Mouse (Mus musculus): ENCODE data around the gene Tspyl4. TPM values are rescaled to one million over a fixed set of nuclear protein-coding genes. Genes with fewer than 3 reads are reported as not detected.

Gene Tspyl4
- polyA plus RNA-seq, 1 experiment from 2014 or later: 258 TPM

DNA sequence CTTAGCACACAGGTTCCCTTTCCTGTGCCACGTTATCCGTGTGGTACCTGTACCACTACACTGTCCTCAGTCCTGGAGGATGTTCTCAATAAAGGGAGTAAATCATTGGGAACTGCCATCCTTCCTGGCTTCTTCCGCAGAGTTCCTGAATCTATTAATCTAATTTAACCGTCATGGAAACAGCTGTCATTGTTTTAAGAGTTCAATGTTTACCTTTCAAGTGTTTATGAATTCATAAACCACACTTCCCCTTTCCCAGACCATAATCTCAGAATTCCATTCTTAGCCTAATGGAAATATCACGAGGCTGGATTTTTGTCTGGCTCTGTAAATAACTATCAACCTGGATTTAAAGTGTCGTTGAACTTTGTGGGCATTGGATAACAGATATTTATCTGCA, 43.8 kb downstream of the Tspyl4 start:
- Histone ChIP-seq H3K9ac (no peak overlapping the region), H3K36me3 (no peaks in the 10 kb centered on the region), H3K4me3 (no peak overlapping the region), H3K9me3 (no peaks in the 10 kb centered on the region), H3K27me3 (no peaks in the 10 kb centered on the region), H3K4me2 (no peak overlapping the region), H3K27ac (replicated peaks) (no peak overlapping the region), H3K4me1 (replicated peaks) (no peaks in the 10 kb centered on the region)
- ATAC-seq (ENCODE audit: low read depth): no peak
- 84% methylated on average over 6 of the region's 6 CpGs for WGBS

DNA sequence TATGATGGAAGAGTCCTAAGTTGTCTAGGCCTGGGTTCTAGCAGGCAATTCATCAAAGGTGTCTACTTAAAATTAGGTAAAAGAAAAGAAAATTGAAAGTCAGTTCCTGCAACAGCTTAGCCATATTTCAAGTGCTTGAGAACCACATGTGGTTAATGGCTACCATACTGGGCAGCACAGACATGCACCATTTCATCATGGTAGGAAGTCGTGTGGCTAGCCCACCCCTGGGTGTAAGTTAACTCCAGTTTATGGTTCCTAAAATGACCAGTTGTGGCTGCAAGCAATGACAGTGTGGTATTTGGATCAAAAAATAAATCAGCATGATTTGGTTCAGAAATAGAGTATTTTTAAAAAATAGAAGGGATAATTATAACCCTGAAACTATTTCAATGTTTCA, 44.6 kb downstream of the Tspyl4 start:
- H3K4me1 ChIP-seq (replicated peaks): no peaks in the 10 kb centered on the region
- no peak overlapping the region for H3K27ac ChIP-seq (replicated peaks)
- H3K4me2 ChIP-seq: no peak overlapping the region
- no peak overlapping the region for H3K9ac ChIP-seq
- ATAC-seq (ENCODE audit: low read depth): no peak
- H3K4me3 ChIP-seq: no peak overlapping the region
- H3K36me3 ChIP-seq: no peaks in the 10 kb centered on the region
- H3K9me3 ChIP-seq: no peaks in the 10 kb centered on the region
- H3K27me3 ChIP-seq: no peaks in the 10 kb centered on the region
- 73% methylated on average over 1 of the region's 1 CpGs for WGBS

Other genes with a start within 250 kb of the Tspyl4 start
- 0.79 and 0.81 TPM in 2 replicates for gene Calhm5, start 200.9 kb upstream of the Tspyl4 start, polyA plus RNA-seq (2015; fragmentation: Nextera tagmentation; extraction: Ambion mirVana)
- 0.24 and 0.92 TPM in 2 replicates for gene Calhm6, start 169.5 kb upstream of the Tspyl4 start, polyA plus RNA-seq (2015; fragmentation: Nextera tagmentation; extraction: Ambion mirVana)
- gene Dse, start 89.7 kb upstream of the Tspyl4 start, polyA plus RNA-seq (2015; fragmentation: Nextera tagmentation; extraction: Ambion mirVana): 9.5 and 10.0 TPM in 2 replicates
- 169 and 176 TPM in 2 replicates for gene Tspyl1, start 15.3 kb upstream of the Tspyl4 start, polyA plus RNA-seq (2015; fragmentation: Nextera tagmentation; extraction: Ambion mirVana)
- gene Col10a1, start 92.5 kb downstream of the Tspyl4 start, polyA plus RNA-seq (2015; fragmentation: Nextera tagmentation; extraction: Ambion mirVana): not detected in 2 replicates
- gene Nt5dc1, start 121.1 kb downstream of the Tspyl4 start, polyA plus RNA-seq (2015; fragmentation: Nextera tagmentation; extraction: Ambion mirVana): 3.1 and 3.4 TPM in 2 replicates
- 1.2 and 1.5 TPM in 2 replicates for gene Frk, start 186.0 kb downstream of the Tspyl4 start, polyA plus RNA-seq (2015; fragmentation: Nextera tagmentation; extraction: Ambion mirVana)

Data from neural tube, embryonic 13.5 days (tissue).